In the genomic region with DNA sequence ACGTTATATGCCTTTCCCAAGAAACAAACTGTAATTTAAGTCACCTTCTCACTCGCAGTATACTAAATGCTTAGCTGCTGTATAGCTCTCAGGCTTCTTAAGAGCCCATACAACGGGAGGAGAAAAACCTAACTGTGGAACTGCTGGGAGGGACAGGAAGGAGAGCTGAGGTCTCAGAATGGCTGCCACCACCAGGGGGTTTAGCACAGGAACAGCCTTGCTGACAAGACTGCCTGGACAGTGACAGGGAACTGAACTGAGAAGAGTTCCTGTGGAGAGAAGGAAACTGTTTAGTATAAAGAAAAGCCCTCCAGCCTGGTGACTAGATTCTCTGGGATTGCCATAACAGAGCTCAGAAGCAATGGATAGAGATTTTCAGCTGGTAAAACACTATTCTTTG, we compare ENCODE assay signal across 15 mouse cellular contexts. TPM values are rescaled to one million over a fixed set of nuclear protein-coding genes. Genes with fewer than 3 reads are reported as not detected.
A peak's percentile ranks its signal among the peaks of the same experiment; 100 is the strongest.
DNase-seq lines count a peak whose midpoint lies in the region; ATAC-seq and TF ChIP-seq lines count a peak whose summit lies in the region.
"Had no signal": no experiment of that assay in that cellular context is flagged by ENCODE, and none has a peak within 500 bp of the region (broad histone marks: within the 10 kb centered on the region; RNA-seq: fewer than 3 reads in every experiment).

No protein-coding gene starts in this region.

- peaks cover 12% of the 10 kb centered on the region for H3K4me1 ChIP-seq in kidney, embryonic 16.5 days (ENCODE audit: insufficient read depth, low read length)
- peaks cover 15% of the 10 kb centered on the region for H3K4me1 ChIP-seq in kidney, embryonic 14.5 days (ENCODE audit: control insufficient read depth, insufficient read depth, low read length)
- H3K4me1 ChIP-seq in lung, postnatal 0 days (ENCODE audit: insufficient read depth, low read depth, low read length) = no peaks in the 10 kb centered on the region
- H3K4me1 ChIP-seq in stomach, postnatal 0 days (replicated peaks; ENCODE audit: control insufficient read depth, insufficient read depth) = no peaks in the 10 kb centered on the region

- no peaks in the 10 kb centered on the region for H3K27me3 ChIP-seq in kidney, embryonic 16.5 days (ENCODE audit: insufficient read depth, low read length)
- no peaks in the 10 kb centered on the region for H3K27me3 ChIP-seq in kidney, embryonic 14.5 days (ENCODE audit: control insufficient read depth, insufficient read depth, low read length)
- H3K27me3 ChIP-seq in lung, postnatal 0 days (replicated peaks; ENCODE audit: insufficient read depth, low read length) = no peaks in the 10 kb centered on the region
- H3K27me3 ChIP-seq in stomach, postnatal 0 days (ENCODE audit: control insufficient read depth, insufficient read depth, low read length) = no peaks in the 10 kb centered on the region
- H3K27me3 ChIP-seq: intestine, embryonic 15.5 days; neural tube, embryonic 12.5 days had no signal

- H3K27ac ChIP-seq in kidney, embryonic 16.5 days (ENCODE audit: low read length) = 0 out of 2 replicates have a peak overlapping the region, but pooled peaks have one; percentile 13
- H3K27ac ChIP-seq in kidney, embryonic 14.5 days (ENCODE audit: low read depth, low read length) = no peak overlapping the region
- no peak overlapping the region for H3K27ac ChIP-seq in lung, postnatal 0 days (ENCODE audit: low read length)
- H3K27ac ChIP-seq in stomach, postnatal 0 days (replicated peaks) = no peak overlapping the region
- H3K27ac ChIP-seq: heart, adult 2 months; intestine, embryonic 15.5 days; neural tube, embryonic 12.5 days had no signal

- ATAC-seq in kidney, embryonic 16.5 days (ENCODE audit: low FRiP score, low TSS enrichment) = no peak
- ATAC-seq in kidney, embryonic 14.5 days (ENCODE audit: low FRiP score, low TSS enrichment) = no peak
- ATAC-seq in lung, postnatal 0 days = no peak
- no peak for ATAC-seq in stomach, postnatal 0 days (ENCODE audit: low FRiP score, low TSS enrichment)
- ATAC-seq: intestine, embryonic 15.5 days had no signal

- H3K4me3 ChIP-seq in kidney, embryonic 16.5 days (ENCODE audit: low read length) = no peak overlapping the region
- no peak overlapping the region for H3K4me3 ChIP-seq in kidney, embryonic 14.5 days (ENCODE audit: low read length)
- no peak overlapping the region for H3K4me3 ChIP-seq in lung, postnatal 0 days (ENCODE audit: low read depth, low read length)
- H3K4me3 ChIP-seq in stomach, postnatal 0 days (ENCODE audit: low read depth, low read length) = no peak overlapping the region
- H3K4me3 ChIP-seq: heart, adult 2 months; intestine, embryonic 15.5 days; neural tube, embryonic 12.5 days had no signal

- no peaks in the 10 kb centered on the region for H3K9me3 ChIP-seq in kidney, embryonic 16.5 days (ENCODE audit: low read length)
- H3K9me3 ChIP-seq in kidney, embryonic 14.5 days (ENCODE audit: control insufficient read depth, low read length) = no peaks in the 10 kb centered on the region
- H3K9me3 ChIP-seq in lung, postnatal 0 days (ENCODE audit: low read length) = no peaks in the 10 kb centered on the region
- no peaks in the 10 kb centered on the region for H3K9me3 ChIP-seq in stomach, postnatal 0 days (ENCODE audit: control insufficient read depth, low read length)
- H3K9me3 ChIP-seq: intestine, embryonic 15.5 days; neural tube, embryonic 12.5 days had no signal

- DNase-seq in lung, postnatal 0 days (ENCODE audit: low spot score) = no peak
- no peak for DNase-seq in lung, postnatal 14 days
- no peak for DNase-seq in stomach, postnatal 0 days (ENCODE audit: low spot score)
- no peak for DNase-seq in adrenal gland, postnatal 14 days
- DNase-seq in right cerebral cortex, postnatal 14 days = no peak
- DNase-seq: adrenal gland, postnatal 10 days; cerebellum, adult 2 months; gastrocnemius, postnatal 14 days; heart, adult 2 months; kidney, postnatal 25 days; right cerebral cortex, postnatal 25 days had no signal

- H3K4me2 ChIP-seq in kidney, embryonic 16.5 days (replicated peaks; ENCODE audit: low read depth, low read length) = no peak overlapping the region
- no peak overlapping the region for H3K4me2 ChIP-seq in kidney, embryonic 14.5 days (replicated peaks; ENCODE audit: low read depth, low read length)
- no peak overlapping the region for H3K4me2 ChIP-seq in lung, postnatal 0 days (replicated peaks; ENCODE audit: low read depth, low read length)
- H3K4me2 ChIP-seq in stomach, postnatal 0 days (replicated peaks; ENCODE audit: low read depth) = no peak overlapping the region
- H3K4me2 ChIP-seq: intestine, embryonic 15.5 days; neural tube, embryonic 12.5 days had no signal

- H3K36me3 ChIP-seq in kidney, embryonic 16.5 days (ENCODE audit: insufficient read depth, low read length) = peaks cover 10% of the 10 kb centered on the region
- peaks cover 14% of the 10 kb centered on the region for H3K36me3 ChIP-seq in kidney, embryonic 14.5 days (ENCODE audit: control insufficient read depth, insufficient read depth, low read length)
- no peaks in the 10 kb centered on the region; the same call in 1 of the 2 replicates for H3K36me3 ChIP-seq in lung, postnatal 0 days (ENCODE audit: insufficient read depth, low read length)
- peaks cover 3% of the 10 kb centered on the region; the same call in 1 of the 2 replicates for H3K36me3 ChIP-seq in stomach, postnatal 0 days (ENCODE audit: control insufficient read depth, insufficient read depth, low read length)

- WGBS in kidney, embryonic 16.5 days = 47% methylated on average over 3 of the region's 3 CpGs
- WGBS in kidney, embryonic 14.5 days = 47% methylated on average over 3 of the region's 3 CpGs
- WGBS in lung, postnatal 0 days = 66% methylated on average over 3 of the region's 3 CpGs
- 76% methylated on average over 3 of the region's 3 CpGs for WGBS in stomach, postnatal 0 days

- peak; percentile 34 for TF ChIP-seq CTCF in lung, postnatal 0 days (IDR thresholded peaks at IDR 0.05)
- TF ChIP-seq CTCF in stomach, postnatal 0 days (IDR thresholded peaks at IDR 0.05; ENCODE audit: low read depth) = peak; percentile 36; the same call in 1 of the 2 replicates

- TF ChIP-seq EP300 in lung, postnatal 0 days (IDR thresholded peaks at IDR 0.05) = no peak
- no peak for TF ChIP-seq EP300 in stomach, postnatal 0 days (optimal IDR thresholded peaks at IDR 0.05)

- no peak overlapping the region for H3K9ac ChIP-seq in kidney, embryonic 16.5 days (replicated peaks; ENCODE audit: low read length)
- H3K9ac ChIP-seq in kidney, embryonic 14.5 days (ENCODE audit: low read depth, low read length) = no peak overlapping the region
- H3K9ac ChIP-seq in lung, postnatal 0 days (replicated peaks; ENCODE audit: low read depth) = no peak overlapping the region
- no peak overlapping the region for H3K9ac ChIP-seq in stomach, postnatal 0 days (ENCODE audit: low read length)
- H3K9ac ChIP-seq: intestine, embryonic 15.5 days; neural tube, embryonic 12.5 days had no signal

RNA-seq across cellular contexts. Expression of a gene that starts 35.9 kb away (rescaled TPM):
- polyA plus RNA-seq in kidney, embryonic 16.5 days (2015; fragmentation: Nextera tagmentation; extraction: Ambion mirVana) = 38.4 and 39.5 TPM in 2 replicates
- 35.3 and 40.3 TPM in 2 replicates for polyA plus RNA-seq in kidney, embryonic 14.5 days (2014; fragmentation: Nextera tagmentation; extraction: Ambion mirVana)
- 21.5 and 23.1 TPM in 2 replicates for polyA plus RNA-seq in lung, postnatal 0 days (2015; fragmentation: Nextera tagmentation; extraction: Ambion mirVana)
- 14.9 and 15.1 TPM in 2 replicates for polyA plus RNA-seq in stomach, postnatal 0 days (2015; fragmentation: Nextera tagmentation; extraction: Ambion mirVana)
- 30.4 and 33.9 TPM in 2 replicates for total RNA-seq in adrenal gland, postnatal 14 days (2021)

RNA-seq across cellular contexts. Expression of a gene that starts 57.3 kb away (rescaled TPM):
- polyA plus RNA-seq in kidney, embryonic 16.5 days (2015; fragmentation: Nextera tagmentation; extraction: Ambion mirVana) = 63.2 and 66.9 TPM in 2 replicates
- polyA plus RNA-seq in kidney, embryonic 14.5 days (2014; fragmentation: Nextera tagmentation; extraction: Ambion mirVana) = 55.1 and 56.4 TPM in 2 replicates
- 51.7 and 57.5 TPM in 2 replicates for polyA plus RNA-seq in lung, postnatal 0 days (2015; fragmentation: Nextera tagmentation; extraction: Ambion mirVana)
- 55.2 and 60.1 TPM in 2 replicates for polyA plus RNA-seq in stomach, postnatal 0 days (2015; fragmentation: Nextera tagmentation; extraction: Ambion mirVana)
- total RNA-seq in adrenal gland, postnatal 14 days (2021) = 54.6 and 59.7 TPM in 2 replicates
